ENCODE assay signal across 25 mouse cellular contexts in genomic region chr15:42894611-42895010, GRCm38 (mm10).
"Had no signal": no experiment of that assay in that cellular context is flagged by ENCODE, and none has a peak within 500 bp of the region (broad histone marks: within the 10 kb centered on the region; RNA-seq: fewer than 3 reads in every experiment).

No protein-coding gene starts in this region.

- H3K4me3 ChIP-seq: embryonic facial prominence, embryonic 10.5 days; embryonic facial prominence, embryonic 12.5 days; embryonic facial prominence, embryonic 13.5 days; embryonic facial prominence, embryonic 15.5 days; erythroblast, embryonic 14.5 days; forebrain, embryonic 10.5 days; forebrain, embryonic 12.5 days; forebrain, embryonic 13.5 days; forebrain, embryonic 15.5 days; gastrocnemius, adult 2 months; heart, adult 2 months; heart, embryonic 10.5 days had no signal

- H3K27me3 ChIP-seq: embryonic facial prominence, embryonic 12.5 days; embryonic facial prominence, embryonic 13.5 days; embryonic facial prominence, embryonic 15.5 days; forebrain, embryonic 12.5 days; forebrain, embryonic 13.5 days; forebrain, embryonic 15.5 days had no signal

- H3K9ac ChIP-seq: embryonic facial prominence, embryonic 12.5 days; embryonic facial prominence, embryonic 13.5 days; embryonic facial prominence, embryonic 15.5 days; forebrain, embryonic 12.5 days; forebrain, embryonic 13.5 days; forebrain, embryonic 15.5 days; forebrain, postnatal 0 days had no signal

- DNase-seq: cerebellum, adult 9-10 months; cerebellum, adult 9-11 months; cerebellum, postnatal 10 days; cerebellum, postnatal 14 days; cerebellum, postnatal 25 days; cerebellum, postnatal 36 days; embryo, embryonic 11 days; forebrain, postnatal 0 days; gastrocnemius, adult 2 months; gastrocnemius, postnatal 10 days; gastrocnemius, postnatal 14 days; gastrocnemius, postnatal 25 days; gastrocnemius, postnatal 36 days; heart, adult 18-20 months; heart, adult 2 months had no signal

- H3K27ac ChIP-seq: embryonic facial prominence, embryonic 10.5 days; embryonic facial prominence, embryonic 12.5 days; embryonic facial prominence, embryonic 13.5 days; embryonic facial prominence, embryonic 15.5 days; forebrain, embryonic 10.5 days; forebrain, embryonic 12.5 days; forebrain, embryonic 13.5 days; forebrain, embryonic 15.5 days; gastrocnemius, adult 2 months; heart, adult 2 months; heart, embryonic 10.5 days had no signal

- H3K4me1 ChIP-seq: embryonic facial prominence, embryonic 10.5 days; embryonic facial prominence, embryonic 12.5 days; embryonic facial prominence, embryonic 13.5 days; embryonic facial prominence, embryonic 15.5 days; forebrain, embryonic 10.5 days; forebrain, embryonic 12.5 days; forebrain, embryonic 13.5 days; forebrain, embryonic 15.5 days; heart, embryonic 10.5 days had no signal

- H3K36me3 ChIP-seq: embryonic facial prominence, embryonic 10.5 days; embryonic facial prominence, embryonic 12.5 days; embryonic facial prominence, embryonic 13.5 days; embryonic facial prominence, embryonic 15.5 days; forebrain, embryonic 10.5 days; forebrain, embryonic 12.5 days; forebrain, embryonic 15.5 days; heart, embryonic 10.5 days had no signal
